Mouse (Mus musculus) G1E-ER4 (cell line): Measurements from ENCODE around the gene Ccl8. TPM values are rescaled to one million over a fixed set of nuclear protein-coding genes. Genes with fewer than 3 reads are reported as not detected.

ENCODE experiments used
- GATA1 ChIP-seq: IDR thresholded peaks from one replicate; pipeline ENCODE4 v1.8.0; 2012; ENCODE audit warnings: low read length, inconsistent platforms
- polyA plus RNA-seq: library from polyadenylated mRNA; stranded (reverse); fragments of >175 nt; gene quantifications from 2 replicates; pipeline ENCODE4 v1.2.3, GENCODE M21; 2012

Ccl8 gene
- polyA plus RNA-seq, 1 experiment = not detected

GRCm38 (mm10) chr11:82132977-82133376 is 18.0 kb downstream of the Ccl8 start:
- no peak for TF ChIP-seq GATA1

DNA sequence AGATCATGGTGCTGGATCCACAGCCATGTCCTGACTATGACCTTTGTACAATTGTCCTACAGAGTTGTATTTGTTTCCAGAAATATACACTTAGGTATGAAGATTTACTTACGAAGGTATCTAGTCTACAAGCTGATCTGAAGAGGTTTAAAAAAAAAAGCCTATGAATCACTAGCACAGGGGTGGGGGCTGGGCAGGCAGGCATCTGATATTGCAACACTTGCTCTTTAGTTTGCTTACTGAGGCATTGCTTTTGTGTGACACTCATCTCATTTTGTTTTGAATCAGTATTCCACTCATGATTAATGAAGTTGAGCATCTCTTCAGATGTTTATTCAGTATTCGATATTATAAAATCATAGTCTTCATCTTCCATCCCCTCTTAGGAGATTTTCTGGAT is 21.2 kb downstream of the Ccl8 start:
- TF ChIP-seq GATA1 = no peak

DNA sequence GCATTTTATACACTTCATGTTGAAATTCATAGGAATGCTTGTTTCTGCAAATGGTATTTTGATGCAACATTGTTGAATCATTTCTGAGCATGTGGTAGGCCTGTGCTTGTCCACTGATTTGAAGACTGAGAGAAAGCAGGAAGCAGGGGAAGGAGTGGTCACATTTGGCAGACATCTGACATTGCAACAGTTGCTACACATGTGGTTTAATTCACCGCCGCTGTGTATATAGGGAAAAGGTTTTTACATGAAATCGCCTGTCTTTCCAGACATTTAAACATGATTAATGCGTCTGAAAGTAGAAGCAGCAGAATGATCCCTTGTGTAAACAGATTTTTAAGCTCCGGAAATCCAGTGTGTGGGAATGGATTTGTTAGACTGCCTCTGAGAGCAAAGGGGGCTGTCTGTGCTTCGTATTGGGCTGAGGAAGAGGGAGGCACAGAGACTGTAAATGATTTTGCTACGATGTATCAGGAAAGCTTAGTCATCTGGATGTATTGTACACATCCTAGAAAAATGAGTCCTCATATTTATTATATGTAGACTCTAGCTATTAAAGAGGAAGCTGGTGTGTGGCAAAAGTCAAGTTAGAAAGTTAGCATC is 24.6 kb downstream of the Ccl8 start:
- TF ChIP-seq GATA1 = no peak

GRCm38 (mm10) chr11:82159126-82159525 is 44.1 kb downstream of the Ccl8 start:
- TF ChIP-seq GATA1 = no peak

- TF ChIP-seq GATA1 = no peak
Measured at GRCm38 (mm10) chr11:82163285-82163684, 48.3 kb downstream of the Ccl8 start.

Other genes starting within 250 kb of the Ccl8 start
- gene Asic2, start 146.7 kb upstream of the Ccl8 start, polyA plus RNA-seq = not detected in 2 replicates
- not detected in 2 replicates for gene Ccl2, start 79.6 kb upstream of the Ccl8 start, polyA plus RNA-seq
- gene Gm17268, start 76.6 kb upstream of the Ccl8 start, polyA plus RNA-seq = not detected in 2 replicates
- not detected in 2 replicates for gene Ccl7, start 69.5 kb upstream of the Ccl8 start, polyA plus RNA-seq
- gene Ccl11, start 57.4 kb upstream of the Ccl8 start, polyA plus RNA-seq = not detected in 2 replicates
- gene Ccl12, start 13.3 kb upstream of the Ccl8 start, polyA plus RNA-seq = not detected in 2 replicates
- gene Ccl1, start 190.5 kb downstream of the Ccl8 start, polyA plus RNA-seq = not detected in 2 replicates